Mouse (Mus musculus): ENCODE data around the gene H2-Q2.

H2-Q2 gene

GRCm38 (mm10) chr17:35389796-35390195, 47.8 kb downstream of the H2-Q2 start:
- WGBS, result 12% methylated on average over 7 of the region's 7 CpGs

- 96% methylated on average over 2 of the region's 2 CpGs for WGBS
These were observed 50.6 kb downstream of the H2-Q2 start for GRCm38 (mm10) chr17:35392671-35393070.

- WGBS, result 3% methylated on average over 52 of the region's 75 CpGs
These were observed 52.1 kb downstream of the H2-Q2 start for GRCm38 (mm10) chr17:35393864-35394800.
